Mouse (Mus musculus): ENCODE results near the gene Arglu1.

Gene Arglu1

DNA sequence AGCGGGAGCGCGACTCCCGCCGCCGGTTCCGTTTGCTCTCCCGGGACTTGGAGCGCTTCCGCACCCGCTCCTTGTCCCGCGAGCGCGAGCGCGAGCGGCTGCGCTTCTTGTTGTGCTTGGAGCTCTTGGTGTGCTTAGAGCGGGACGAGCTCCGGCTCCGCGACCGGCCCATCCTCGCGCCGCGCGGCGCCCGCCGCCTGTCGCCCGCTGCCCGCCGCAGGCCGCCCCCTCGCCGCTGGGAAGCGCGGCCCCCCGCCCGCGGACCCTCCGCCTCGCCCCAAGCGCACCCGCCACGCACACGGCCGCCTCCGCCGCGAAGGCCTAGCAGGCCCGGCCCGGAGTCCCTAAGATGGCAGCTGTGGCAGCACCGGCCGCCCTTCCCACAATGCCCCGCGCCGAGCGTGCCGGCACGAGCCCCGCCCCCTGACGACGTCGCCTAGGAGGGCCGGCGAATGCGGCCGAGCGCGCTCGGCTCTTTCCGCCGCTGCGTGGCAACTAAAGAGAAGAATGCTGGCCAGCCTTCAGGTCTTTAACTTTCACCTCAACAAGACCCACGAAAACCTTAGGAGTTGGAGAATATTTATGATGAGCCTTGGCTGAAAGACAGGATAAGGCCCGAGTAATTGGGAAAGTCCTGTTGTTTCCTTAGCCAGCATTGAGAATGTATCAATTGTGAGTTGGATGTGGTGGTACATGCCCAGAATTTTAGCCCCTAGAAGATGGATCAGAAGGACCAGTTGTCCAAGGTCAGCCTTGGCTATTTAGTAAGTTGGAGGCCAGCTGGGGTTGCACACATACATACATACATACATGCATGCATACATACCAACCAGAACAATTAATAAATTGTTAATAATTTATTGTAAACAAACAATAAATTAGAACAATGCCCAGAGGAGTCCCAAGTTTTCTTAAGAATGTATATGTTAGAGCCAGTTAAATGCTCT lies at the start of gene Arglu1:
TSS of gene Arglu1 (minus strand) at position 376 of the 947 bp plus-strand sequence.
- peak; percentile 93 for DNase-seq (ENCODE audit: low read depth, low spot score)

- DNase-seq (ENCODE audit: low read depth, low spot score), result no peak
Measured at GRCm38 (mm10) chr8:8737271-8737670, 47.0 kb upstream of the Arglu1 start.

DNA sequence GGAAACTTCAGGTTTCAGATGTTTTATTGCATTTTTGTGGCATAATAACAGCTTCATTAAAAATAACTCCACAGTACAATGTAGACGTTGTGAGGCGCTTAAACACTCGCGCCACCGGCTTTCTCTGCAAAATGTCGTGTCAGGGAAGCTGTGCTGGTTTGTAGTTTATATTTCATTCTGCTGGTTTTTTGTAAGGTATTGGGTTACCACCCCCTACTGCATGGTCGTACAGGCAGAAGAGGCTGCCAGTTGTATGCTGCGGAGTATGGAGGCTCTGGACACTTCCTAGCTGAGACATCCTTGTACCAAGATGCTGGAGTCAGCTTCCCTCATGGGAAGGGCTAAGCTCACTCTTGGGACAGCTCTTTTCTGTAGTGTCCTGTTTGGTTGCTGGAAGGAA lies 46.5 kb upstream of the Arglu1 start:
- DNase-seq (ENCODE audit: low read depth, low spot score), result no peak

DNA sequence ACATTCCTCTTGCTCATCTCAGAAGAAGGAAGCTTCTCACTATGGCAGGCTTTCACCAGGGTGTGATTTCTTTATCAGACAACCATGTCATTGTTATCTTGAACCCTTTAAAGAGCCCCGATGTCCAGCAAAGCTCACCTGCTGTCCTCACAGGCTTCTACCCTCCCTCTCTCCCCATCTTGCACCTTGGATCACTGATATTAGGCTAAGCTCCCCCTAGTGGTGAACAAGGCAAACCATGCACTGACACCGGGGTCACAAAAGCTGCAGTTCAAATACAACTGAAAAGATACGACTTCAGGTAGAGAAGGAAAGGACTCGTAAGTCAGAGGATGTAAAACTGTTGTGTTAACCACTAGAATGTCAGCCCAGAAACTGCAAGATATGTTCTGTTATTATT lies 43.5 kb upstream of the Arglu1 start:
- DNase-seq (ENCODE audit: low read depth, low spot score), result peak; percentile 36

DNA sequence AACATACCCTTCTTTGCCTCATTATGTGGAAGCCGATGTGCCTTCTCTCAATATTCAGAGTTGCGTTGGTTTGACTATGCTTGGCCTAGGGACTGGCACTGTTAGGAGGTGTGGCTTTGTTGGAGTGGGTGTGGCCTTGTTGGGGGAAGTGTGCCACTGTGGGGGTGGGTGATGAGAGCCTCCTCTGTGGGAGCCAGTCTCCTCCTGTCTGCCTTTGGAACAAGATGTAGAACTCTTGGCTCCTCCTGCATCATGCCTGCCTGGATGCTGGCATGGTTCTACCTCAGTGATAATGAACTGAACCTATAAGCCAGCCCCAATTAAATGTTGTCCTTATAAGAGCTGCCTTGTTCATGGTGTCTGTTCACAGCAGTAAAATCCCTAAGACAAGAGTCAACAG lies 38.3 kb upstream of the Arglu1 start:
- no peak for DNase-seq (ENCODE audit: low read depth, low spot score)

DNA sequence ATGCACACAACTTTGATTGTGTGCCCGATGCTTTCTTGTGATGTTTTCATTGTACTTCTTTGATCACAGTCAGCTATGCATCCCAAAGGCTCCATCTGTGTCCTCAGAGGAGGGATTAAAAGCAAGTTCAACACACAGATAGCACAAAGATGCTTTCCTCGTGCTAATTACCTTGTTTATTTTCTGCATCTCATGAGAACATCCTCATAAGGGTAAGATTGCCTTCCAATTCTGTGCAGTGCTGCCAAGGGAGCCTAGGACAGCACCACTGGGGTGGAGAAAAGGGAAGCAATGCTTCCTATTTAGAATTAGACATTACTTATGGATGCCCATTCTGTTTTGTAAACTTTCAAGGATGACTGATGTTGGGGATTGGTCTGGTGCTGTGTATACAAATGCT lies 36.2 kb upstream of the Arglu1 start:
- no peak for DNase-seq (ENCODE audit: low read depth, low spot score)

GRCm38 (mm10) chr8:8704813-8705212 lies 14.5 kb upstream of the Arglu1 start:
- DNase-seq (ENCODE audit: low read depth, low spot score), result no peak

- no peak for DNase-seq (ENCODE audit: low read depth, low spot score)
Measured at GRCm38 (mm10) chr8:8703668-8704067, 13.3 kb upstream of the Arglu1 start.

- DNase-seq (ENCODE audit: low read depth, low spot score), result no peak
Measured at GRCm38 (mm10) chr8:8700821-8701220, 10.5 kb upstream of the Arglu1 start.

GRCm38 (mm10) chr8:8700229-8700628 lies 9.9 kb upstream of the Arglu1 start:
- DNase-seq (ENCODE audit: low read depth, low spot score), result no peak

DNA sequence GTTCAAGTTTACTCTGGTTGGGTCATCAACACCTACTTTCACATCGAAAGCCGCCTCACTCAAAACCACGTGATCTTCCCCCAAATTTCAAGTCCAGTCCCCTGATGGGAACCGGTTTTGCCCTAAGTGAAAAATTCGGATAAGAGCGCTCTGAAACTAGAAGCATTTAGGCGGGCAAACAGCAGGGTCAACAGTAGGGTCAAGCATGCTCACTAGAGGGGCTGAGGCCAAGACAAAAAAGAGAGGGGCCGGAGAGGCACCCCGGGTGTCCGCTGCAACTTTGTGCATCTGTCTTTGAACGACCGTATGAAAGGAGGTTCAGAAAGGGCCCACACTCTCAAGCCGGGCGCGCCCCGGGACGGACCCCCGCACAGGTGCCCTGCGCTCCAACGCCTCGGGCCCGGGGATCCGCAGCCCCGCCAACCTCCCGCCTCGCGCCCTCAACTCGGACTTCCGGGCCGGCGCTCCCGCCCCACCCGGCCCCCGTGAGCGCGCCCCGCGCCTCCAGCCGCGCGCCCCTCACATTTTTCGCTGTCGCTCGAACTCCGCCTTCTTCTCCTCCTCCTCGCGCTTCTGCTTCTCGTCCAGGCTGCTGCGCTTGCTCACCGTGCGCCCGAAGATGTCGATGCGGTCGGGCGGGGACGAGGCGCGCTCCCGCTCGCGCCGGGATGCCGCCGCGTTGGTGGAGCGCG lies 721 bp downstream of the Arglu1 start:
- peak; percentile 38 for DNase-seq (ENCODE audit: low read depth, low spot score)

GRCm38 (mm10) chr8:8688823-8689453 lies 1.4 kb downstream of the Arglu1 start:
- DNase-seq (ENCODE audit: low read depth, low spot score), result no peak

- no peak for DNase-seq (ENCODE audit: low read depth, low spot score)
Measured at GRCm38 (mm10) chr8:8685517-8685916, 4.8 kb downstream of the Arglu1 start.

GRCm38 (mm10) chr8:8682697-8683096 lies 7.6 kb downstream of the Arglu1 start:
- DNase-seq (ENCODE audit: low read depth, low spot score), result no peak

DNA sequence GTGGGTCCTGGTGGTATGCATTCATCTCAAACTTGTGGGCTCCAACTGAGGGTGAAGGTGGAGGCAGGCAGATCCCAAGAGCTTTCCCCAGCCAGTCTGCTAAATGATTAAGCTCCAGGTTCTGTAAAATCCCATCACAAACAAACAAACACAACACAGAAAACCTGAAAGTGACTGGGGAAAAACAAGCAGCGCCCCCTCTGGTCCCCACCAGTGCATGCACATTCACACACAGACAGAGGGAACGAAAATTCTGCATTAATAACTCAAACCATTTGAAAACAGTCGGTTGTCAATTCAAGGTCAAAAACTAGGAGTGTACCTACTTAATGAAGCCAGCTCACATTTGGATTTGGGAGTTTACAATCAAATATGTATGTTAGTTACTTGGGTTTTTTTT lies 12.1 kb downstream of the Arglu1 start:
- DNase-seq (ENCODE audit: low read depth, low spot score), result no peak

DNA sequence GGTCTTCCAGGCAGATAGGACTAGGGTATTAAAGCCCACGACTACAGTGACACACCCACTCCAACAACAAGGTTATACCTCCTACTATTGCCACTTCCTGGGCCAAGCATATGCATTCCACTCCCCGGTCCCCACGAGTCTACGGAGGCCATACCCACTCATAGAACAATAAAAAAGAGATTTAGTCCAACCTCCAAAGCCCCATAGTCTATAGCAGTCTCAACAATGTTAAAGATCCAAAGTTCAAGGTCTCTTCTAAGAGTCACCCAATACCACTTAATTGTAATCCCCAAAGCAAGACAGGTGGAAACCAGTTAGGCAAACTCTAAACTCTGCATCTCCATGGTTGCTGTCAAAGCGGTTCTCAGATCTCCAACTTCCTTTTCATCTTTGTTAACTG lies 15.5 kb downstream of the Arglu1 start:
- no peak for DNase-seq (ENCODE audit: low read depth, low spot score)

GRCm38 (mm10) chr8:8661759-8662138 lies 28.6 kb downstream of the Arglu1 start:
- DNase-seq (ENCODE audit: low read depth, low spot score), result peak; percentile 93

DNA sequence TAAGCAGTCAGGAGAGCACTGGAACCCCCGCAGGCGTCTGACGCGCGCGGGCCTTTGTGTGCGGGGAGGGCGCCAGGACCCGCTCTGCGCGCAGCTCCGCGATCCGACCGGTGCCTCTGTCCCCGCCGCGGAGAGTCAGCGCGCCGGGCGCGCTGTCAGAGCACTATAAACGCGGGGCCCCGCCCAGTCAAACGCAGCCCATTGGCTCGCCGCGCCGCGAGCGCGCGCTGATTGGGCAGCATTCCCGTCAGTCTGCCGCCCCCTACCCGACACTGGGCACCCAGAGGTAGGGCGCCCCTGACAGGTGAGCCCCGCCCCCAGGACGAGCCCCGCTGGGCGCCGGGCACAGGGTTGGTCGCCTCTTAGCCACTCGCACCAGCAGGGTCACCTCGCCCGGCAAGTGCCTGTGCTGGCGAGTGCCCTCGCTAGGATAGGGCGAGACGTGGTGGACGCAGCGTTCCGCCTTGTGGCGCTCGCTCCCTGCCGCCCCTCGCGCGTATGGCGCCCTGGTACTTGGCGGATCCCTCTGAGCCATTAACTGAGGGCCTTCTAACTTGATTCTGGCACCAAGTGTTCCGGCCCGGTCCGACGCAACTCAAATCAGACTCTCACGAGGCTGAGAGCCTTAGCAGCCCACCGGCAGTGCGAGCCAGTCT lies 29.1 kb downstream of the Arglu1 start, which contains the start of gene Efnb2:
TSS of gene Efnb2 (minus strand) at position 140 of the 656 bp plus-strand sequence.
- DNase-seq (ENCODE audit: low read depth, low spot score), result peak; percentile 96

DNA sequence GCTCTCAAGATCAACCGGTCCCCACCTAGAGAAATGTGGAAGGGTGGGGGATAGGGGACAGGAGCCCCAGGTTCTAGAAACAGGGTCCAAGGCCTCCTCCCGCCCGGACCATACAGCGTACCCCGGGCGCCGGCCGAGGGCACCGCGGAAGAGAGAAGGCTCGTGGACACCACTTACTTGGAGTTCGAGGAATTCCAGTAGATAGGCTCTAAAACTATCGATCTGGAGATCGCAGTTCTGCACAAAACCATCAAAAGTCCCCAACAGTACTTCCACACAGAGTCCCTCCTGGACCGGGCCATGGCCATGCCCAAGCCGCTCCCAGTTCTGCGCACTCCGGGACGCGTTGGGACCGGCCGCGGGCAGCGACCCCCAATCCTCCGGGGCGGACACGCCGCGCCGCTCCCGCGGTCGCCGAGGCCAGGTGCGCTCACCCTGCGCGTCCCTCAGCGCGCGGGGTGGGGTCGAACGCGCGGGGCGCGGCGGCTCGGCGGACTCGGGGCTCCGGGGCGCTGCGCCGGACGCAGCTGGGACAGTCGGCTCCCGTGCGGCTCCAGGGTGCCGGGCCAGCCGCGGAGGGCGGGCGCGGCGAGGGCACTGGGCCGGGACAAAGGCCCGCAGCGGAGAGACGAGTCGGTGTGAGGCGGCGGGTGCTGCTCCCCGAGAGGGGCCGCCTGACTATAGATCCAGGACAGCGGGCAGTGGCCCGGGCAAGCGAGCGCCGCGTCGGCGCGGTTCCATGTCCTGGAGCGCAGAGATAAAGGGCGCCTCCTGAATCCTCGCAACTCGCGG lies 29.8 kb downstream of the Arglu1 start:
- DNase-seq (ENCODE audit: low read depth, low spot score), result no peak

DNA sequence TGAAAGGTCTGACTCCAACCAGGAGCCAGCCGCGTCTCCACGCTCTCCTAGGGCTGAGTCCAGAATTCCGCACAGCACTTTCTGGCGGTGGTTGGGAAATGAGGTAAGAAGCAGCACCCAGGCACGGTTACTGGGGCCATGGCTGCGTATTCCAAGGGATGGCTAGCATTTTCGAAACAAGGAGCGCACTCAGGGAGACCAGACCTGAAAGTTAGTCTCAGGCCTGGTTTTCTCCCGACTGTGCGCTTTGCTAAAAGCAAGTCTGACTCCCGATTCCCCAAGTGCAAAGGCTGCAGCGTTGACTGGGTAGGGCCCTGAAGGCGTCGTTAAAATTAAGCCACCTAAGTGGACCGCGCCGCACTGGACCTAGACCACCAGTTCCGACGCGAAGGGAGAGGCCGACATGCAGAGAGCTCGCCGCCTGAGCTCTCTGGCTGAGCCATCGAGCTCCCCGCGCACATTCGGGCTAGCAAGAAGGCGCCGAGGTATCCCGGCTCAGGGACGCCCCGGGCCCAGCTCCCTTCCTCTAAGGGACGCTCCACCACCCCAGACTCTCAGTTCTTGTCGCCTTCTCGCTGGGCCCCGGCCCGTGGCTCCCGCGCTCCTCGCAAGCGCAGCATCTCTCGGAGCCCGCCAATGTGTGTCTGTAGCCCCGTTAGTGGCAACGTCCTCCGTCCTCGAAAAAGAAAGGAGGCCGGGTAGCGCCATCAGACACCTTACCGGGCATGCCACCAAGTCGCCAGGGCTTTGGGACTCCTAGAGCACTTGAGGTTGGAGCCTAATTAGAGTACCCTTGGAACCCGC lies 30.6 kb downstream of the Arglu1 start:
- DNase-seq (ENCODE audit: low read depth, low spot score), result no peak
